Mouse (Mus musculus) kidney, postnatal 36 days (tissue): ENCODE results near the gene Olfr125.

Experiments
- DNase-seq, 2 experiments: peaks; one replicate each; pipeline ENCODE4 v3.0.0; 2021 to 2022; ENCODE audit warnings: mixed read lengths in 2 of 2

Gene Olfr125

GRCm38 (mm10) chr17:37832649-37833048 lies at the start of gene Olfr125:
Gene Olfr125 (plus strand): TSS chr17:37832949.
- no peak for DNase-seq

GRCm38 (mm10) chr17:37793229-37793628 lies 39.5 kb upstream of the Olfr125 start, which contains the start of gene Olfr123:
Gene Olfr123 (plus strand): TSS chr17:37793529.
- no peak for DNase-seq

GRCm38 (mm10) chr17:37799588-37799987 lies 33.2 kb upstream of the Olfr125 start, which contains the start of gene Olfr124:
Gene Olfr124 (plus strand): TSS chr17:37799888.
- DNase-seq, result no peak

- DNase-seq, result no peak
Measured at GRCm38 (mm10) chr17:37847183-37847582, 14.4 kb downstream of the Olfr125 start, which contains the start of gene Olfr126. Gene Olfr126 (plus strand): TSS chr17:37847483.

GRCm38 (mm10) chr17:37863901-37864300 lies 31.2 kb downstream of the Olfr125 start:
- DNase-seq, result no peak

- no peak for DNase-seq
Measured at GRCm38 (mm10) chr17:37869676-37870205, 37.0 kb downstream of the Olfr125 start.

- no peak for DNase-seq
Measured at GRCm38 (mm10) chr17:37873830-37874229, 41.1 kb downstream of the Olfr125 start.
